Mouse (Mus musculus): ENCODE data around the gene Agfg1.

DNA sequence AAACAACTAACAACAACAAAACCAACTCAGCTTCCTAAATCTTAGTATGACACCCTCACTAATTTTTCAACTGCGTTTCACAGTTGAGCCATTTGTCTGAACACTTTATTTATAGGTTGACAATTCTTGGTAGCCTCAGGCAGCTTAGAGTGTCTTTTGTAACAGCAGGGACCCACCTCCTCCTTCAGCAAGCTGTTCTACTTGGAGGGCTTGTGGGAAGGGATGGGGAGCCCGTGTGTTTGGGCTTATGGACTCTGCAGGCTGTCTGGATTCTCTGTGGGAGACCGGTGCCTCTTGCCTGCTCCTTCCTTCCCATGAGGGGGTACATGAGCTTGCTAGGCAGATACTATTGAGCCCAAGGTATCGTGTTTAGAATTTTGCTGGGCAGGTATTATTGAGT is 45.3 kb upstream of the Agfg1 start:
- no peak for TF ChIP-seq POLR2A (IDR thresholded peaks at IDR 0.05; ENCODE audit: low read depth, low read length)
- no peak for TF ChIP-seq CTCF (IDR thresholded peaks at IDR 0.05; ENCODE audit: borderline replicate concordance, insufficient read depth, low read length)
